Comparison of ENCODE assay signal across 15 mouse cellular contexts in the genomic region with DNA sequence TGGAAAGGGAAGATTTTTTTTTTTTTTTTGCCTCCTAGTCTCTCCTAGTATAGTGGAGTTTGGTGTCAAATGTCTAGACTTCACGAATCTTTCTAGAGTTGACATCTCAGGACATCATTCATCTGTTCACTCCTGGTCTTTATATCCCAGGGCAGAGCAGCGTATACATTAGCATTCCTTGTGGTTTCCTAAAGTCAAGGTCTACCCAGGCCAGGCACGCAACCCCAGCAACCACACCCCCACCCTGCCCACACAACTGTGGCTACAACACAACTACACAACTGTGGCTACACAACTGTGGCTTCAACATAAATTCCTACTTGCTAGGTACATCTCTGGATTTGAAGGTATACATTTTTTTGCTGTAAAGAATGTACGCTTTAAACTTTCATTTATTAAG.
"Had no signal": no experiment of that assay in that cellular context is flagged by ENCODE, and none has a peak within 500 bp of the region (broad histone marks: within the 10 kb centered on the region; RNA-seq: fewer than 3 reads in every experiment).

No protein-coding gene starts in this region.

- H3K27me3 ChIP-seq: intestine, embryonic 15.5 days; liver, embryonic 15.5 days; neural tube, embryonic 13.5 days had no signal

- H3K36me3 ChIP-seq: intestine, embryonic 15.5 days; liver, embryonic 15.5 days; midbrain, embryonic 10.5 days; neural tube, embryonic 13.5 days had no signal

- H3K27ac ChIP-seq: intestine, embryonic 15.5 days; kidney, postnatal 0 days; liver, embryonic 15.5 days; midbrain, embryonic 10.5 days; neural tube, embryonic 13.5 days had no signal

- H3K9me3 ChIP-seq: intestine, embryonic 15.5 days; liver, embryonic 15.5 days; midbrain, embryonic 10.5 days; neural tube, embryonic 13.5 days had no signal

- H3K9ac ChIP-seq: intestine, embryonic 15.5 days; liver, embryonic 15.5 days; neural tube, embryonic 13.5 days had no signal

- ATAC-seq: hindbrain, embryonic 16.5 days; intestine, embryonic 15.5 days had no signal

- H3K4me3 ChIP-seq: intestine, embryonic 15.5 days; liver, embryonic 15.5 days; midbrain, embryonic 10.5 days; neural tube, embryonic 13.5 days had no signal

- H3K4me2 ChIP-seq: intestine, embryonic 15.5 days; liver, embryonic 11.5 days; liver, embryonic 15.5 days; neural tube, embryonic 13.5 days had no signal

- DNase-seq: kidney, adult 2 months; kidney, postnatal 36 days; layer of hippocampus, adult 9-11 months; left cerebral cortex, postnatal 4 days; lung, postnatal 36 days; midbrain, embryonic 14.5 days; right cerebral cortex, postnatal 14 days; thymus, postnatal 14 days had no signal

- H3K4me1 ChIP-seq: intestine, embryonic 15.5 days; liver, embryonic 15.5 days; midbrain, embryonic 10.5 days had no signal
